Mouse (Mus musculus): ENCODE data around the gene Mbnl2. TPM values are rescaled to one million over a fixed set of nuclear protein-coding genes. Genes with fewer than 3 reads are reported as not detected.

Gene Mbnl2
- polyA plus RNA-seq, 1 experiment = 41.7 TPM

DNA sequence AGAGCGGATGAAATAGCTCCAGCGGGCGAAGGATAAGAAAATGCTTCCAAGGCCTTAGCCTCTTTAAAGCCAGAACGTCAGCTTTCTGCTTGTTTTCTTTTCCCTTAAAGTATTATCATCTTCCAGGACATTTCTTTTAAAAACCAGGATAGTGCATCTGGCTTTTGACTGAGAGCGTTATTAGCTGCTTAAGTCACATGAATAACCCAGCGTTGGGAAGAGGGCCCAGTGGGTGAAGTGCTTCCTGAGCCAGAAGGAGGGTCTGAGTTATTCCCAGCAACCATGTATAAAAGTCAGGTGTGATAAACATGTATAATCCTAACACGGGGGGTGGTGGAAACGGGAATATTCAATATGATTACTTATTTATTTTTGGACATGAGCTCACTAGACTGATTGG lies 61.4 kb downstream of the Mbnl2 start:
- H3K27ac ChIP-seq (ENCODE audit: insufficient read depth, low read depth, low read length) = peak overlapping the region; percentile 56
- 32% methylated on average over 8 of the region's 8 CpGs for WGBS
- H3K4me3 ChIP-seq (ENCODE audit: low read depth, low read length) = no peak overlapping the region
- no peaks in the 10 kb centered on the region for H3K27me3 ChIP-seq (ENCODE audit: control insufficient read depth, insufficient read depth, low read length)
- H3K36me3 ChIP-seq (ENCODE audit: control insufficient read depth, insufficient read depth, low read length) = no peaks in the 10 kb centered on the region
- H3K4me1 ChIP-seq (ENCODE audit: control insufficient read depth, insufficient read depth, insufficient read length, low read length) = peaks cover 31% of the 10 kb centered on the region
- no peak for TF ChIP-seq POLR2A (IDR thresholded peaks at IDR 0.05; ENCODE audit: low read depth, low read length)
- TF ChIP-seq CTCF (IDR thresholded peaks at IDR 0.05; ENCODE audit: extremely low read depth, insufficient read length, insufficient replicate concordance, low read depth, low read length) = no peak

DNA sequence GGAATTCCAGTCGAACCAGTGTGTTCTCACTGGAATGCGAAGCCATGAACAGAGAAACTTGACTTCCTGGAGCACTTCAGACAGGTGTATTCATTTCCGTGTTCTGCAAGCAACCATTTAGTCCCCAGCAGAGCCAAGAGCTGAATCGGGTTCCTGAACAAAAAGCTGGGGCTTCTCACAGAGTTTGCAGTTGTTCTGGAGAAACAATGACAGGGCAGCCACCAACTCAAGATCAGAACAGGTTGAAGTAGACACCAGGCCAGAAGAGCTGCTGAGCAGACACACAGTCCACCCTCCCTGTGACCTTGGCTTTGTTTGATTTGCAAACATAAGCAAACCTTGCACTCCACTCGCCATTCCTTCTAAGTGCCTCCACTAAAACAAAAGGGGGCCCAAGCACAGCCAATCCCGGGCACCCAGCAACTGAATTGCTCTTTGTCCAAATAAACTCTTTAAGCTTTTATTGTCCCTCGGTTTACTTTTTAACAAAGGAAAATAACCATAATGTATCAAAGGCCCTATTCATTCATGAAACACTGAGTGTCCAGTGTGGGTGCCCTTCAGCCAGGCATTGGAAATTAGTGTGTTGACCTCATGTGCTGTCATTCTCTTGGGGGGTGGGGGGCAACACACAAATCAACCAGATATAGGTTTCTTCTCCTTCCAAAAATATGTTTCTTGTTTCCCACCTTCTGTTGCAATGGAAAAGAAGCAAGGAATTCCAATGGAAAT lies 62.4 kb downstream of the Mbnl2 start:
- Histone ChIP-seq H3K27me3 (ENCODE audit: control insufficient read depth, insufficient read depth, low read length) (no peaks in the 10 kb centered on the region), H3K27ac (ENCODE audit: insufficient read depth, low read depth, low read length) (peak overlapping the region; percentile 90), H3K4me1 (ENCODE audit: control insufficient read depth, insufficient read depth, insufficient read length, low read length) (peaks cover 34% of the 10 kb centered on the region), H3K36me3 (ENCODE audit: control insufficient read depth, insufficient read depth, low read length) (no peaks in the 10 kb centered on the region), H3K4me3 (ENCODE audit: low read depth, low read length) (no peak overlapping the region)
- no peak for TF ChIP-seq CTCF (IDR thresholded peaks at IDR 0.05; ENCODE audit: extremely low read depth, insufficient read length, insufficient replicate concordance, low read depth, low read length)
- TF ChIP-seq POLR2A (IDR thresholded peaks at IDR 0.05; ENCODE audit: low read depth, low read length) = no peak
- WGBS = 26% methylated on average over 7 of the region's 7 CpGs

DNA sequence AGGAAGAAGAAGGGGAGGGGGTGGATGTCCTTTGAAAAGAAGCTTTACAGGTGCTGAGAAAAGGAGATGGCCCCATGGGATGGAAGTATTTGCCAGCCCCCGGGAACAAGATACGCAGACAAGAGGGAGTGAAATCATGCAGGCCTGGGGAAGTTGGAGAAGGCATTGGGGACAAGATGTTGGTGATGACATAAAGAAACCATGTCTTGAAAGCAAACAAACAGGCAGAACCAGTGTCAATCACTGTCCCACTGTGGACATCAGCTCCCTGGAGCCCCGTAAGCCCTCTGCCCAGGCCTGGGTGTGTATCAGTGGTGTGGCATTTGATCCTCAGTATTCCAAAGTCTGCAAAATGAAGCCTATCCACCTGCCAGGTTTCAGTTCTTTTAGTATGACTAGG lies 63.2 kb downstream of the Mbnl2 start:
- WGBS = 44% methylated on average over 3 of the region's 3 CpGs
- Histone ChIP-seq H3K4me3 (ENCODE audit: low read depth, low read length) (no peak overlapping the region), H3K27me3 (ENCODE audit: control insufficient read depth, insufficient read depth, low read length) (no peaks in the 10 kb centered on the region), H3K36me3 (ENCODE audit: control insufficient read depth, insufficient read depth, low read length) (no peaks in the 10 kb centered on the region), H3K4me1 (ENCODE audit: control insufficient read depth, insufficient read depth, insufficient read length, low read length) (peaks cover 34% of the 10 kb centered on the region), H3K27ac (ENCODE audit: insufficient read depth, low read depth, low read length) (peak overlapping the region; percentile 41; the same call in 1 of the 2 replicates)
- no peak for TF ChIP-seq CTCF (IDR thresholded peaks at IDR 0.05; ENCODE audit: extremely low read depth, insufficient read length, insufficient replicate concordance, low read depth, low read length)
- no peak for TF ChIP-seq POLR2A (IDR thresholded peaks at IDR 0.05; ENCODE audit: low read depth, low read length)

DNA sequence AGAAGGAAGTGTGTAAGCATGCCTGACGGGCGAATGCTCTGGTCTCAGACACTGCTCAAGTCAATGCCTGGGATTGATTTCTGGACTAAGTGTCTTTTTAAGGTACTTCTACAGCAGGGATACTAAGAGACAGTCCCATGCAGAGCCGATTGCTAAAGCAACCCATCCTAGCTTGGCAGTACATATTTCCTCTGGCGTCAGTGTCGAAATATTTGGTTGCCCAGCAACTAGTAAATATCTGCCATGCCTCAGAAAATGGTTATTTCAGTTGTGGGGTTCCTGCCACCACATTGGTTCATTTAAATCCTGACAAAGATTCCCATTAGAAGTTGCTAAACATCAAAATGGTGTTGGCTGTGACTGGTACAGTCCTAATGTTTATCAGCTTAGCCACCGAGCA lies 66.4 kb downstream of the Mbnl2 start:
- Histone ChIP-seq H3K27me3 (ENCODE audit: control insufficient read depth, insufficient read depth, low read length) (no peaks in the 10 kb centered on the region), H3K4me3 (ENCODE audit: low read depth, low read length) (no peak overlapping the region), H3K36me3 (ENCODE audit: control insufficient read depth, insufficient read depth, low read length) (peaks cover 3% of the 10 kb centered on the region; the same call in 1 of the 2 replicates), H3K4me1 (ENCODE audit: control insufficient read depth, insufficient read depth, insufficient read length, low read length) (peaks cover 23% of the 10 kb centered on the region; the same call in 1 of the 2 replicates), H3K27ac (ENCODE audit: insufficient read depth, low read depth, low read length) (peak overlapping the region; percentile 70)
- TF ChIP-seq POLR2A (IDR thresholded peaks at IDR 0.05; ENCODE audit: low read depth, low read length) = no peak
- TF ChIP-seq CTCF (IDR thresholded peaks at IDR 0.05; ENCODE audit: extremely low read depth, insufficient read length, insufficient replicate concordance, low read depth, low read length) = no peak
- 41% methylated on average over 6 of the region's 6 CpGs for WGBS

DNA sequence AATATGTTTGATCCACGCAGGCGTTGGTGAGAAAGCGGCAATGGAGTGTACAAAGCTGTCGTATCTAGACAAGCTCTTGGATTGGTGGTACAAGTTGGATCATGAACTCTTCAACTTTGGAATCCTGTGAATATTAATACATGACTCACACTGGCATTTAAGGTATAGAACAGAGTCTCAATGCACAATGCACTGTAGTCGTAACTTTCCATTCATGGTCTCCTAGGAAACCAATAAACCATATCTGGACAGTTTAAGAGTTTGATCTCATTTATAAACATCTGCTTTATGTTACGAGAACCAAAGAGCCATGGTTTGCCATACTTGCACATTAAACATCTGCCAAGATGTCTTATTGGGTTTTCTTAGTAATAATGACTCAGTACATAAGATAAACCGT lies 66.9 kb downstream of the Mbnl2 start:
- H3K4me1 ChIP-seq (ENCODE audit: control insufficient read depth, insufficient read depth, insufficient read length, low read length) = peaks cover 23% of the 10 kb centered on the region; the same call in 1 of the 2 replicates

DNA sequence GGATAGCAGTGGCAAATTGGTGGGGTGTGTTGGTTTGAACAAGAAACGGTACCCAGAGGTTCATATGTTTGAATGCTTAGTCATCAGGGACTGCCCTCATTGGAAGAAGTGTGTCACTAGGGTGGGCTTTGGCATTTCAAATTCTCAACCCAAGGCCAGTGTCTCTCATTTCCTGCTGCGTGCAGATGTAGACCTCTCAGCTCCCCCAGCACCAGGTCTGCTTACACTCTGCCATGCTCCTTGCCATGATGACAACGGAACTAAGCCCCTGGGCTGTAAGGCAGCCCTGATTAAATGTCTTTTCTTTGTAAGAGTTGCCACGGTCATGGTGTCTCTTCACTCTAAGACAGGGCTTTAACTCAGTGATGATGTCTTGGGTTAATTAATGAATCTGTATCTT lies 69.2 kb downstream of the Mbnl2 start:
- WGBS = 95% methylated on average over 4 of the region's 4 CpGs
- Histone ChIP-seq H3K27me3 (ENCODE audit: control insufficient read depth, insufficient read depth, low read length) (no peaks in the 10 kb centered on the region), H3K4me1 (ENCODE audit: control insufficient read depth, insufficient read depth, insufficient read length, low read length) (peaks cover 13% of the 10 kb centered on the region; the same call in 1 of the 2 replicates), H3K4me3 (ENCODE audit: low read depth, low read length) (no peak overlapping the region), H3K27ac (ENCODE audit: insufficient read depth, low read depth, low read length) (no peak overlapping the region), H3K36me3 (ENCODE audit: control insufficient read depth, insufficient read depth, low read length) (peaks cover 10% of the 10 kb centered on the region)
- TF ChIP-seq POLR2A (IDR thresholded peaks at IDR 0.05; ENCODE audit: low read depth, low read length) (no peak), CTCF (IDR thresholded peaks at IDR 0.05; ENCODE audit: extremely low read depth, insufficient read length, insufficient replicate concordance, low read depth, low read length) (no peak)

More for the DNA sequence above, 66.9 kb downstream of the Mbnl2 start:
- H3K27me3 ChIP-seq (ENCODE audit: control insufficient read depth, insufficient read depth, low read length) = no peaks in the 10 kb centered on the region
- peaks cover 3% of the 10 kb centered on the region; the same call in 1 of the 2 replicates for H3K36me3 ChIP-seq (ENCODE audit: control insufficient read depth, insufficient read depth, low read length)
- 35% methylated on average over 7 of the region's 7 CpGs for WGBS
- no peak for TF ChIP-seq CTCF (IDR thresholded peaks at IDR 0.05; ENCODE audit: extremely low read depth, insufficient read length, insufficient replicate concordance, low read depth, low read length)
- no peak for TF ChIP-seq POLR2A (IDR thresholded peaks at IDR 0.05; ENCODE audit: low read depth, low read length)
- peak overlapping the region; percentile 70 for H3K27ac ChIP-seq (ENCODE audit: insufficient read depth, low read depth, low read length)
- H3K4me3 ChIP-seq (ENCODE audit: low read depth, low read length) = no peak overlapping the region

DNA sequence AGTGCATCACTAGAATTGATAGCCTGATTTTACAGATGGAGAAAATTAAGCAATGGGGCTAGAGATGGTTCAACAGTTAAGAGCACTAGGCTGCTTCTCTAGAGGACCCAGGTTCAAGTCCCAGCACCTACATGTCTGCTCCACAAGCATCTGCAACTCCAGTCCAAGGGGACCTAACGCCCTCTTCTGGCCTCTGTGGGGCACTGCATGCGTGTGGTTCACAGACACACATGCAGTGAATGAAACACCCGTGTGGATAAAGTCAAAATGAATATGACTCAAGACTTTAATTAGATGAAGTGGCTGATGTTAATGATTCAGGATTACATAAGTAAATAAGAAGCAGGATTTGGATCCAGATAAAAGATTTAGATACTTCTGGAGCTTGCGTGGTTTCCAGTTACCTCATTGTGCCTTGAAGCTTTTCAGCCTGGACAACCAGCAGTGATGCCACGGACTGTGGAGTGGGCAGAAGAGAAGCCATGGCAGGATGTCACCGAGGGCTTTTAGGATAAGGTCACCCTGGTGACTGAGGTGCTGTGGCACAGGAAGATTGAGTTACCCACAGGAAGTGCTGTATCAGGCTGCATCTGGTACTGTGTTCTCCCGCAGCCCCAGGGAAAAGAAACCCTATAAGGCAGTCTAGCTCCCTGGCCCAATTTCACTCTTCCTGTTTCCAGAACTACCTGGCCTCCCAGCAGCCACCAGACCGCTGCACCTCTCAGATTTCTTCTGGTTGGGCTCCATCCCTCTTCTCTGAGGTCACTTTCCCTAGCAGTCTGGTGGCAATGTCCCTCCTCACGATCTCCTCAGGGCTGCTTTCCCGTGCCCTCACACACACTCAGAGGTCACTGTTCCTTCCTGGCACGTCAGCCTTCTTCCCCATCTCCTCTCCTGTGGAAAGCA lies 72.2 kb downstream of the Mbnl2 start:
- Histone ChIP-seq H3K27ac (ENCODE audit: insufficient read depth, low read depth, low read length) (no peak overlapping the region), H3K4me3 (ENCODE audit: low read depth, low read length) (no peak overlapping the region), H3K27me3 (ENCODE audit: control insufficient read depth, insufficient read depth, low read length) (no peaks in the 10 kb centered on the region), H3K4me1 (ENCODE audit: control insufficient read depth, insufficient read depth, insufficient read length, low read length) (peaks cover 6% of the 10 kb centered on the region; the same call in 1 of the 2 replicates), H3K36me3 (ENCODE audit: control insufficient read depth, insufficient read depth, low read length) (peaks cover 10% of the 10 kb centered on the region)
- TF ChIP-seq POLR2A (IDR thresholded peaks at IDR 0.05; ENCODE audit: low read depth, low read length) (no peak), CTCF (IDR thresholded peaks at IDR 0.05; ENCODE audit: extremely low read depth, insufficient read length, insufficient replicate concordance, low read depth, low read length) (peak; percentile 45; the same call in 1 of the 2 replicates)
- 81% methylated on average over 11 of the region's 11 CpGs for WGBS

Data from small intestine, adult 2 months (tissue).